Mouse (Mus musculus) kidney, adult 8-10 months (tissue): ENCODE data around the gene Mrps18b.

Experiments
- DNase-seq, 2 experiments: peaks; one replicate each; pipeline ENCODE4 v3.0.0; 2022

Gene Mrps18b

DNA sequence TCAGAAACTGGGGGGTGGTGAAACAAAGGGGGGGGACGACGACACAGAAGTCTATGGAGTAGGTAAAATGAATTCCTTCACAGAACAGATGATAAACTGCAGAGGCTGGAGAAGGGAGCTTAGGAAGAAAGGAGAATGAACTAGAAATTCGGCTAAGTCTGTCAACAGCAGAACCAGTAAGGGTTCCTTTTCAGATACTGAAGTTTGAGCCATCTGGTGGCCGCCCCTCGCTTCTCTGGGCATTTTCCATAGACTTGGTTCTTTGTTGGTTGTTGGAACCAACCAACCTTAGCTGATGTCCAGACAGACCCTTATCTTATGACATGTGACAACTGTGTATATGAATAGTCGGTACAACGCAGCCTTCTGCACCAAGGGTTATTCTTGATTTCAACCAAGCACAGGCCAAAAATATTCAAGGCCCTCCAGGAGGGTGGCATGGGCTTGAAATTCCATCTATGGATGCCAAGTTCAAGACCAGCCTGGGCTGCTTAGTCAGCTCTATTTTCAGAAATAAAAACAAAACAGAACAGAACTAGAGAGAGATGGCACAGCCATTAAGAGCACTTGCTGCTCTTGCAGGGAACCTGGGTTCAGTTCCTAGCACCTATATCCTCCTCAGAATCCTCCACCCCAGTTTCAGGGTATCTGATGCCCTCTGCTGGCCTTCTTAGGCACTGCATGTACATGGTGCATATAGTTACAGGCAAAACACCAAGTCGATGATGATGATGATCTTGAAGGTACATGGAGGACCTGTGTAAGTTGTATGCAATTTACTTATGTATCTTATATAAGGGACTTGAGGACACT is 45.1 kb downstream of the Mrps18b start:
- no peak for DNase-seq

DNA sequence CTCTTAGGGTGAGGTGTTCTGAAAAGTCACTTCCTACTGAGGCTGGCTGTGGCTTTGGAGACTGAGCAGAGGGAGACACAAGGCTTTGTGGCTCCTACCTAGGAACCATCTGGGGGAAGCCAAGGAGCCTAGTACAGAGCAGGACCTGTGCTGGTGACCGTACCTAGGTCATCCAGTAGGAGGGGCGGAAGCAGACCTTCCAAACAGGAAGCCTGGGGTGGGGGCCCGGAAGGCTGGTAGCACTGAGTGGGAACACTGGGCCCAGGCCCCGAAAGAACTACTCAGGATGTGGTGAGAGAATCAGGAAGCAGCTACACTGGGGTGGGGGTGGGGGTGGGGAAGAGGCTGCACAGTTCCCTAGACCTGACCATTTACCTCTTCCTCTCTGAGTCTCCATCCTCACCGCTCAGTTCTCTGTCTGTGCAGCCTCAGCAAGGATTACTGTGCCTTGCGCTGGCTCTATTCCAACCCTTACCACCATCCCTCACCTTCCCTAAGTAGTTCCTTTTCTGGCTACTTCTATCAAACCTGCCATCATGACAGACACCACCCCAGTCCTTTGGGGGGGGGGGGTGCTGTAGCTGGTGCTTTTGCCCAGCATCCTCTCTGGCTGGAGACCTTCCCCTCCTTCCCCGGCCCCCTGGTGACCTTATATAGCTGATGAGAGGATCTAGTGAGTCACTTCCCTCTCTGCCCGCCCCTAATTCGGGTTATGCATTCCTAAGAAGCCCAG is 45.9 kb downstream of the Mrps18b start:
- DNase-seq = peak; percentile 57 to 60

DNA sequence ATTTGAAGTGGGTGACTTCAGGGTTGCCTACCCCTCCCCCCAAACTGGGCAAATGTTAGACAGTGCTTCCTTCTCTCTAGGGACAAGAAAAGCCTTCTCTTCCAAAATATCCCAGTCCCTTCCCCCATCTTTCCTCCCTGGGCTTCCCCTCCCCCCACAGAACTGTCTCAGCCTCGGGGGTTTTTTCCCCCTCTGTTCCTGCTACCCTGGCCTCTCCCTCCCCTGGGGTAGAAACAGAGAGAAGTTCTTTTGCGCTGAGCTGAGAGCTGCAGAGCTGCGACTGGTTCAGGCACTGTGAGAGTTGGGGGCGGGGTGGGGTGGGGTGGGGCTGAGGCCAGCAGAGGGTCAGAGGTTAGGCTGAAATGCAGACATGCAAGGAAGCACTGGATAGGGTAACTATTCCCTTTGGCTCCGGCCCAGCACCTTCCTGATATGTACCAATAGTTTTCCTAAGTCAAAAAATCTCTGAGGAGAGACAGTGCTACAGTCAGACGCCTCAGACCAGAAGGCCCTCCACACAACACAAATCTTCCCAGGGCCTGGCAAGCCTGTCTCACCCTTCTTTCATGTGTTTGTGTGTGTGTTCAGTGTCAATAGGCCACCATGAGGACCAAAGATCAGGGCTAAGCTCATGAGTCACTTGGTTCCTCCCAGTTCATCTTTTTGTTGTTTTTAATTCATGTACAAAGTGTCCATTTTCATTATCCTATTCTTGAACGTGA is 46.7 kb downstream of the Mrps18b start:
- peak in 1 of 2 experiments; percentile 36 for DNase-seq

- no peak for DNase-seq
These were observed 47.2 kb downstream of the Mrps18b start for GRCm38 (mm10) chr17:35868961-35869345.

GRCm38 (mm10) chr17:35868165-35868820 is 47.9 kb downstream of the Mrps18b start:
- no peak for DNase-seq

DNA sequence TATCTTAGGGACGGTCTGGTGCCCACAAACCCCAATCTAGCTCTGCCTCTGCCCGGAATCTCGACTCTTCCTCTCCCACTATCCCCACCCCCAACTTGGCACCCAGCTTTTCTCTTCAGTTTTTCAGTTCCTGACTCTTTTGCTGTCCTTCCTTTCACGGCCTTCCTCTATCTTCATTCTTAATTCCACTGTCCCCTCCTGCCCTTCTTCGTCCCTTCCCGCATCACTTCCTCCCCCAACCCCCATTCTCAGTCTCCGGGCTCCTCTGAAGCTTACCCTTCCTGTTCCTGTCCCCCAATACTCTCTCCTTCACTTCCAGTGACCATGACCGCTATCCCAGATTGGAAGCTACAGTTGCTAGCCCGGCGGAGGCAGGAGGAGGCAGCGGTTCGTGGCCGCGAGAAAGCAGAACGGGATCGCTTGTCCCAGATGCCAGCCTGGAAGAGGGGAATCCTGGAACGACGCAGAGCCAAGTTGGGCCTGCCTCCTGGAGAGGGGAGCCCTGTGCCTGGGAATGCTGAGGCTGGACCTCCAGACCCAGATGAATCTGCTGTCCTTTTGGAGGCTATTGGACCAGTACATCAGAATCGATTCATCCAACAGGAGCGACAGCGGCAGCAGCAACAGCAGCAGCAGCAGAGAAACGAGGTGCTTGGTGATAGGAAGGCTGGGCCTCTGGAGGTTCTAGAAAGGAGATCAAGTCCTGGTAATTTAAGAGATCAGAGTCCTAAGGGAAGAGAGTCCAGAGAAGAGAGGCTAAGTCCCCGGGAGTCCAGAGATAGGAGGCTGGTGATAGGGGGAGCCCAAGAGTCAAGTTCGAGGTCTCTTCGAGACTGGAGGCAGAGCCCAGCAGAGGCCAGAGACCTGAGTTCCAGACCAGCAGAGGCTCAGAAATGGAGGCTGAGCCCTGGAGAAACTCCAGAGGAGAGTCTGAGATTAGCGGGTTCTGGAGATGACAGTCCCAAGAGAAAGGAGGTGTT is 49.0 kb downstream of the Mrps18b start:
- DNase-seq = peak in 1 of 2 experiments; percentile 41

GRCm38 (mm10) chr17:35866281-35866831 is 49.8 kb downstream of the Mrps18b start:
- no peak for DNase-seq

GRCm38 (mm10) chr17:35865481-35866280 is 50.5 kb downstream of the Mrps18b start, which contains the start of gene Ppp1r18:
Ppp1r18 (plus strand) TSS chr17:35865593.
- DNase-seq = peak in 1 of 2 experiments; percentile 41

DNA sequence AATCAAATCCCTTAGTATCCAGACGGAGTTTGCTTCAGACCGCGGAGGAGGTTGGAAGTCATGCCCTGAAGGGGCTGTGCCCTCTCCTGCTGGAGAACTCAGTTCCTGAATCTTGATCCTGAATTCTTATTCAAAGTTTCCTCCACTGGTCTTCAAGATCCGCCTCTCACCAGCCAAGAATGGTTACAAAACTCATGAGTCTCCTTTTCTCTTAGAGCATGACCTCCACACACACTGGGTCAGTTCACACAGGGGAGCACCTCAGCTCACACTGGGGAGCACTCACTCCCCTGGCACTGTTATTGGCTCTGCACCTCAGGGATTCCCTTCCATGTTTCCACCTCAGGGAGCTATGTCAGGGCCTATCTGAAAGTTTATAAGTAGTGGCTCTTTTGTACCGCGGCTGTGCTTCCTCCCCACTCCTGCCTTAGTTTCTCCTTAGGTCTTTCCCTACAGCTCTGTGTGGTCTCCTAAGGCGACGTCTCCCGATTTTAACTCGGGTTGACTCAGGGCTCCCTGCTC is 51.3 kb downstream of the Mrps18b start:
- DNase-seq = no peak

- DNase-seq = peak; percentile 81 to 89
These were observed 54.9 kb downstream of the Mrps18b start, which contains the start of gene Nrm for GRCm38 (mm10) chr17:35861198-35861857. Nrm (plus strand) TSS chr17:35861318.

GRCm38 (mm10) chr17:35860831-35861197 is 55.4 kb downstream of the Mrps18b start:
- DNase-seq = no peak
